Mouse (Mus musculus): Measurements from ENCODE around the gene Cpa1. TPM values are rescaled to one million over a fixed set of nuclear protein-coding genes. Genes with fewer than 3 reads are reported as not detected.

Cpa1 gene
- polyA plus RNA-seq, 1 experiment from 2014 or later: 0.61 TPM

GRCm38 (mm10) chr6:30628152-30628551 is 10.9 kb upstream of the Cpa1 start:
- no peaks in the 10 kb centered on the region for H3K9me3 ChIP-seq (ENCODE audit: control insufficient read depth, low read length)
- peaks cover 6% of the 10 kb centered on the region for H3K4me1 ChIP-seq (ENCODE audit: control insufficient read depth, insufficient read depth, low read length)
- ATAC-seq (ENCODE audit: low FRiP score, low TSS enrichment) (peak; percentile 74; the same call in 1 of the 2 replicates), DNase-seq (peak; percentile 74)
- peak overlapping the region; percentile 75 for H3K27ac ChIP-seq (replicated peaks; ENCODE audit: low read depth, low read length)
- H3K4me2 ChIP-seq (ENCODE audit: low read length): no peak overlapping the region
- WGBS: 27% methylated on average over 6 of the region's 6 CpGs
- no peak overlapping the region for H3K4me3 ChIP-seq (replicated peaks; ENCODE audit: low read depth, low read length)
- H3K9ac ChIP-seq (replicated peaks; ENCODE audit: low read length): no peak overlapping the region
- H3K27me3 ChIP-seq (ENCODE audit: control insufficient read depth, insufficient read depth, low read length): no peaks in the 10 kb centered on the region
- no peaks in the 10 kb centered on the region for H3K36me3 ChIP-seq (ENCODE audit: control insufficient read depth, insufficient read depth, low read length)

DNA sequence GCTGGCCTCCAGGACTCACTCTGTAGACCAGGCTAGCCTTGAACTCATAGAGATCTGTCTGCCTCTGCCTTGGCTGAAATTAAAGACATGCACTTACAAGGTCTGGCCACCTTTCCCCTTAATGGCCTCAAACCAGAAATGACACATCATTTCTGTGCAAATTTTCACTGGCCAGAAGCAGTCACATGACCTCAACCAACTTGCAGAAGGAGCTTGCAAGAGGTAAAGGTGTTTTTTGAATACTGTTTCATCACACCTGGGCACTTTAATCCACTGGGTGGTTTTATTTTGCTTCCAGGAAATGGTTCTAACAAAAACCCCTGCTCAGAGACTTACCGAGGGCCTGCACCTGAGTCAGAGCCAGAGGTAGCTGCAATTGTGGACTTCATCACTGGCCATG is 9.0 kb upstream of the Cpa1 start:
- Histone ChIP-seq H3K4me1 (ENCODE audit: control insufficient read depth, insufficient read depth, low read length) (peaks cover 6% of the 10 kb centered on the region), H3K9me3 (ENCODE audit: control insufficient read depth, low read length) (no peaks in the 10 kb centered on the region), H3K27ac (replicated peaks; ENCODE audit: low read depth, low read length) (no peak overlapping the region), H3K27me3 (ENCODE audit: control insufficient read depth, insufficient read depth, low read length) (no peaks in the 10 kb centered on the region), H3K4me2 (ENCODE audit: low read length) (no peak overlapping the region), H3K4me3 (replicated peaks; ENCODE audit: low read depth, low read length) (no peak overlapping the region), H3K9ac (replicated peaks; ENCODE audit: low read length) (no peak overlapping the region), H3K36me3 (ENCODE audit: control insufficient read depth, insufficient read depth, low read length) (no peaks in the 10 kb centered on the region)
- DNase-seq (no peak), ATAC-seq (ENCODE audit: low FRiP score, low TSS enrichment) (no peak)
- WGBS: 85% methylated on average over 1 of the region's 1 CpGs

DNA sequence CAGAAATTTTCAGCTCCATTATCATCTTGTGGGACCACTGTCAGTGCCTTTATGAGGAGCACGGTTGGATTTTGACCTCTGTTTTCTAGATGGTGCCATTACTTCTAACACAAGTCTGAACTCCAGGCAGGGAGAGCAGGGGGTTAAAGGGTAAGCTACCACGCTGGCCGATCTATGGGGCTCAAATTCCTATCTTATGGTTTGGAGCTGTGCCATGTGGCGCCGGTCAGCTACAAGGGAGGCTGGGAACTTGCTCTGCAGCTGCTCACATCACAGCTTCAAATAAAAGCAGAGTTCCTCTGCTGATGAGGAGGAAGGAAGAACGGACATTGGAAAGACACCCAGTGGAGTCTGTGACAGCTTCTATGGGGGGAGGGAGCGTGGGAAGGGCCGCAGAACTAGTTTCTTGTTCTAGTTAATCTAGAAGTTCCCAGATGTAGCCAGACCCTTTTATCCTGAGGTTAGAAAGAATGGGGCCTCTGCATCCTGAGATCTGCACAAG is 3.6 kb upstream of the Cpa1 start:
- WGBS: 58% methylated on average over 8 of the region's 8 CpGs

GRCm38 (mm10) chr6:30636186-30636842 is 2.7 kb upstream of the Cpa1 start:
- ATAC-seq (ENCODE audit: low FRiP score, low TSS enrichment) (no peak), DNase-seq (no peak)
- WGBS: 29% methylated on average over 4 of the region's 4 CpGs
- H3K4me1 ChIP-seq (ENCODE audit: control insufficient read depth, insufficient read depth, low read length): peaks cover 6% of the 10 kb centered on the region; the same call in 1 of the 2 replicates
- H3K4me2 ChIP-seq (ENCODE audit: low read length): no peak overlapping the region
- no peak overlapping the region for H3K27ac ChIP-seq (replicated peaks; ENCODE audit: low read depth, low read length)
- H3K9me3 ChIP-seq (ENCODE audit: control insufficient read depth, low read length): no peaks in the 10 kb centered on the region
- no peak overlapping the region for H3K4me3 ChIP-seq (replicated peaks; ENCODE audit: low read depth, low read length)
- H3K27me3 ChIP-seq (ENCODE audit: control insufficient read depth, insufficient read depth, low read length): no peaks in the 10 kb centered on the region
- no peaks in the 10 kb centered on the region for H3K36me3 ChIP-seq (ENCODE audit: control insufficient read depth, insufficient read depth, low read length)
- no peak overlapping the region for H3K9ac ChIP-seq (replicated peaks; ENCODE audit: low read length)

More for the DNA sequence above, 3.6 kb upstream of the Cpa1 start:
- Histone ChIP-seq H3K9me3 (ENCODE audit: control insufficient read depth, low read length) (no peaks in the 10 kb centered on the region), H3K27ac (replicated peaks; ENCODE audit: low read depth, low read length) (no peak overlapping the region), H3K36me3 (ENCODE audit: control insufficient read depth, insufficient read depth, low read length) (no peaks in the 10 kb centered on the region), H3K4me2 (ENCODE audit: low read length) (no peak overlapping the region), H3K27me3 (ENCODE audit: control insufficient read depth, insufficient read depth, low read length) (no peaks in the 10 kb centered on the region), H3K4me3 (replicated peaks; ENCODE audit: low read depth, low read length) (no peak overlapping the region), H3K4me1 (ENCODE audit: control insufficient read depth, insufficient read depth, low read length) (peaks cover 6% of the 10 kb centered on the region; the same call in 1 of the 2 replicates), H3K9ac (replicated peaks; ENCODE audit: low read length) (no peak overlapping the region)
- DNase-seq (no peak), ATAC-seq (ENCODE audit: low FRiP score, low TSS enrichment) (no peak)

GRCm38 (mm10) chr6:30643694-30644460 is 4.9 kb downstream of the Cpa1 start:
- Histone ChIP-seq H3K4me2 (ENCODE audit: low read length) (no peak overlapping the region), H3K9me3 (ENCODE audit: control insufficient read depth, low read length) (no peaks in the 10 kb centered on the region), H3K4me1 (ENCODE audit: control insufficient read depth, insufficient read depth, low read length) (no peaks in the 10 kb centered on the region), H3K27ac (replicated peaks; ENCODE audit: low read depth, low read length) (no peak overlapping the region), H3K27me3 (ENCODE audit: control insufficient read depth, insufficient read depth, low read length) (no peaks in the 10 kb centered on the region), H3K9ac (replicated peaks; ENCODE audit: low read length) (no peak overlapping the region), H3K4me3 (replicated peaks; ENCODE audit: low read depth, low read length) (no peak overlapping the region), H3K36me3 (ENCODE audit: control insufficient read depth, insufficient read depth, low read length) (no peaks in the 10 kb centered on the region)
- ATAC-seq (ENCODE audit: low FRiP score, low TSS enrichment): no peak
- DNase-seq: no peak
- 88% methylated on average over 12 of the region's 12 CpGs for WGBS

- Histone ChIP-seq H3K4me3 (replicated peaks; ENCODE audit: low read depth, low read length) (no peak overlapping the region), H3K4me1 (ENCODE audit: control insufficient read depth, insufficient read depth, low read length) (no peaks in the 10 kb centered on the region), H3K4me2 (ENCODE audit: low read length) (no peak overlapping the region), H3K9ac (replicated peaks; ENCODE audit: low read length) (no peak overlapping the region), H3K27me3 (ENCODE audit: control insufficient read depth, insufficient read depth, low read length) (no peaks in the 10 kb centered on the region), H3K27ac (replicated peaks; ENCODE audit: low read depth, low read length) (no peak overlapping the region), H3K36me3 (ENCODE audit: control insufficient read depth, insufficient read depth, low read length) (no peaks in the 10 kb centered on the region), H3K9me3 (ENCODE audit: control insufficient read depth, low read length) (no peaks in the 10 kb centered on the region)
- ATAC-seq (ENCODE audit: low FRiP score, low TSS enrichment) (no peak), DNase-seq (no peak)
- 62% methylated on average over 3 of the region's 3 CpGs for WGBS
Measured at GRCm38 (mm10) chr6:30644462-30644861, 5.4 kb downstream of the Cpa1 start.

DNA sequence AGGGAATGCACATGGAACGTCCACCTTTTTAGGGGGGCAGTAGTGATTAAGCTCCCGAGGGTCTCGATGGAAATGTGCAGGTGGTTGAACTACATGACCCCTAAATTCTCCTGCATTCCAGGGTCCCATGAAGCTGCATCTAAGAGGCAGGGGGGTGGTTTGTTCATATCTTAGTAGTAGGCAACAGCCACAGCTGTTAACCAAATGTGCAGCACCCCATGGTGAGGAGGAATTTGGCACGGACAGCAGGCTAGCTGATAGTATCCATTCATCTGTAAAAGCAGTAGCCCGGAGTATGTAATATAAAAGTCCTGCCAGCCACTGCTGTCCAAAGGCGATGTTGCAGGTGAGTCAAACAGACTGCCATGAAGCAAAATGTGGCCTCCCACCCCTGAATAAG is 6.4 kb downstream of the Cpa1 start:
- ATAC-seq (ENCODE audit: low FRiP score, low TSS enrichment) (no peak), DNase-seq (no peak)
- Histone ChIP-seq H3K27ac (replicated peaks; ENCODE audit: low read depth, low read length) (no peak overlapping the region), H3K9ac (replicated peaks; ENCODE audit: low read length) (no peak overlapping the region), H3K4me3 (replicated peaks; ENCODE audit: low read depth, low read length) (no peak overlapping the region), H3K4me1 (ENCODE audit: control insufficient read depth, insufficient read depth, low read length) (no peaks in the 10 kb centered on the region), H3K36me3 (ENCODE audit: control insufficient read depth, insufficient read depth, low read length) (no peaks in the 10 kb centered on the region), H3K27me3 (ENCODE audit: control insufficient read depth, insufficient read depth, low read length) (no peaks in the 10 kb centered on the region), H3K4me2 (ENCODE audit: low read length) (no peak overlapping the region), H3K9me3 (ENCODE audit: control insufficient read depth, low read length) (no peaks in the 10 kb centered on the region)
- 80% methylated on average over 6 of the region's 6 CpGs for WGBS

DNA sequence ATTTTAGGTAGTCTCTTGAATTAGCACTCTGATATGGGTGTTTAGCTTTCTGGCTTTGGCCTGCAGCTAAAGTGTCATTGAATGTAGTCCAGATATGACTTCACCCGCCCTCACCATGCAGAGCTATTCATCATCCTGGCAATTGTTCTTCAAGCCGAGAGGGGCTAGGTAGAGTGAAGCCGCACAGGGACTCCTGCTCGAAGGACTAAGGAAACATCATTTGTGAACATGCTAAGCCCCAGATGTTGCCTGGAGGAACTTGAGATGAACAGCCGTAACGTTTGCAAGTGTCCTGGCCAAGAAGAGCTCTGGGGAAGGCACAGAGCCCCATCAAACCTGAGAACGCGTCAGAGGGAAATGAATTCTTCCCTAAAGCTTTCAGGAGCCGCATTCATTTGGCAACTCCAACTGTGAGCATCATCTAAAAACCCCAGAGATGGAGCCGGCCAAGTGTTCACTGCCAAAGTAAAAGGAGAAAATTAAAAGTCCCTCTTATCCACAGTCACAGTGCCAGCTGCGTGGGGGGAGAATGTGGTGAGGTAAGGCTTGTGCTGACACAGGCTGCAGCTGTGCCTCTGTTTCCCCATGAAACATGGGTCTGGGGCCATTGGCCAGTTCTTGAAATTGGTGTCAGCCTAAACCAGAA is 10.8 kb downstream of the Cpa1 start:
- Histone ChIP-seq H3K9ac (replicated peaks; ENCODE audit: low read length) (no peak overlapping the region), H3K27me3 (ENCODE audit: control insufficient read depth, insufficient read depth, low read length) (no peaks in the 10 kb centered on the region), H3K9me3 (ENCODE audit: control insufficient read depth, low read length) (no peaks in the 10 kb centered on the region), H3K4me1 (ENCODE audit: control insufficient read depth, insufficient read depth, low read length) (peaks cover 14% of the 10 kb centered on the region), H3K36me3 (ENCODE audit: control insufficient read depth, insufficient read depth, low read length) (no peaks in the 10 kb centered on the region), H3K4me2 (ENCODE audit: low read length) (no peak overlapping the region), H3K4me3 (replicated peaks; ENCODE audit: low read depth, low read length) (no peak overlapping the region), H3K27ac (replicated peaks; ENCODE audit: low read depth, low read length) (0 out of 2 replicates have a peak overlapping the region, but pooled peaks have one; percentile 15)
- ATAC-seq (ENCODE audit: low FRiP score, low TSS enrichment) (no peak), DNase-seq (no peak)
- WGBS: 71% methylated on average over 11 of the region's 11 CpGs

Measured in midbrain, embryonic 14.5 days (tissue).